Mouse (Mus musculus) heart, embryonic 13.5 days (tissue): ENCODE results near the gene Phf14. TPM values are rescaled to one million over a fixed set of nuclear protein-coding genes. Genes with fewer than 3 reads are reported as not detected.

Source experiments
- ATAC-seq: fragments of 200-750 bp; cut with Nextera tagmentation; 2 replicates; pipeline ENCODE4 v1.8.0; 2017; ENCODE audit warnings: moderate TSS enrichment; ENCODE audit not compliant: insufficient number of reproducible peaks, low FRiP score, low TSS enrichment; ENCODE audit errors: extremely low read depth
- H3K27ac ChIP-seq: fragments of 300-500 bp; sonication (generic); replicated peaks from 2 replicates; pipeline ENCODE4 v1.5.1; 2015; ENCODE audit warnings: moderate library complexity, mild to moderate bottlenecking, inconsistent platforms
- H3K27me3 ChIP-seq: fragments of 300-500 bp; sonication (generic); replicated peaks from 2 replicates; pipeline ENCODE4 v1.6.1; 2015; ENCODE audit warnings: mild to moderate bottlenecking, inconsistent platforms
- H3K36me3 ChIP-seq: fragments of 300-500 bp; sonication (generic); 2 replicates; pipeline ENCODE4 v1.6.1; 2015; ENCODE audit warnings: mild to moderate bottlenecking, inconsistent platforms
- H3K4me1 ChIP-seq: fragments of 300-500 bp; sonication (generic); 2 replicates; pipeline ENCODE4 v1.6.1; 2015; ENCODE audit warnings: inconsistent platforms
- H3K4me2 ChIP-seq: fragments of 300-500 bp; sonication (generic); 2 replicates; pipeline ENCODE4 v1.6.1; 2015; ENCODE audit warnings: inconsistent platforms, mild to moderate bottlenecking, moderate library complexity
- H3K4me3 ChIP-seq: fragments of 300-500 bp; sonication (generic); 2 replicates; pipeline ENCODE4 v1.5.1; 2015; ENCODE audit warnings: moderate library complexity, mild to moderate bottlenecking, inconsistent platforms
- H3K9ac ChIP-seq: fragments of 300-500 bp; sonication (generic); 2 replicates; pipeline ENCODE4 v1.6.1; 2015; ENCODE audit warnings: inconsistent platforms, mild to moderate bottlenecking, moderate library complexity
- H3K9me3 ChIP-seq: fragments of 300-500 bp; sonication (generic); 2 replicates; pipeline ENCODE4 v1.6.1; 2016; ENCODE audit warnings: inconsistent platforms
- WGBS: fragments of 180-500 bp; shearing (Covaris S2); methylation state at CpG from one replicate; pipeline ENCODE4 v1.1.7; 2015; ENCODE audit warnings: mixed read lengths; 5-methylcytosine and 5-hydroxymethylcytosine counted together
- polyA plus RNA-seq: library from polyadenylated mRNA; unstranded; fragments of >200 nt; fragmentation: Nextera tagmentation; extraction: Ambion mirVana; gene quantifications from 2 replicates; pipeline ENCODE4 v1.2.1, GENCODE M21; 2015

The Phf14 gene
- polyA plus RNA-seq, 1 experiment from 2014 or later: 39.0 TPM

- H3K4me3 ChIP-seq: no peak overlapping the region
- H3K4me2 ChIP-seq: no peak overlapping the region
- H3K27me3 ChIP-seq: no peaks in the 10 kb centered on the region
- H3K4me1 ChIP-seq: peaks cover 16% of the 10 kb centered on the region
- peaks cover 43% of the 10 kb centered on the region for H3K36me3 ChIP-seq
- no peaks in the 10 kb centered on the region for H3K9me3 ChIP-seq
- no peak for ATAC-seq
- WGBS: 76% methylated on average over 1 of the region's 1 CpGs
- H3K9ac ChIP-seq: no peak overlapping the region
- no peak overlapping the region for H3K27ac ChIP-seq
Measured at GRCm38 (mm10) chr6:11948100-11948499, 40.5 kb downstream of the Phf14 start.

- no peaks in the 10 kb centered on the region for H3K9me3 ChIP-seq
- no peak overlapping the region for H3K4me3 ChIP-seq
- no peak overlapping the region for H3K4me2 ChIP-seq
- peaks cover 37% of the 10 kb centered on the region for H3K36me3 ChIP-seq
- WGBS: 78% methylated on average over 7 of the region's 7 CpGs
- no peak for ATAC-seq
- H3K27ac ChIP-seq: no peak overlapping the region
- H3K4me1 ChIP-seq: no peaks in the 10 kb centered on the region
- no peaks in the 10 kb centered on the region for H3K27me3 ChIP-seq
- H3K9ac ChIP-seq: no peak overlapping the region
Measured at GRCm38 (mm10) chr6:11960172-11960571, 52.6 kb downstream of the Phf14 start.

GRCm38 (mm10) chr6:11993782-11994181 is 86.2 kb downstream of the Phf14 start:
- 95% methylated on average over 1 of the region's 1 CpGs for WGBS
- no peak for ATAC-seq
- H3K27ac ChIP-seq: no peak overlapping the region
- no peak overlapping the region for H3K9ac ChIP-seq
- H3K4me1 ChIP-seq: peaks cover 6% of the 10 kb centered on the region; the same call in 1 of the 2 replicates
- no peak overlapping the region for H3K4me3 ChIP-seq
- H3K4me2 ChIP-seq: no peak overlapping the region
- H3K36me3 ChIP-seq: peaks cover 62% of the 10 kb centered on the region
- H3K27me3 ChIP-seq: no peaks in the 10 kb centered on the region
- H3K9me3 ChIP-seq: no peaks in the 10 kb centered on the region

DNA sequence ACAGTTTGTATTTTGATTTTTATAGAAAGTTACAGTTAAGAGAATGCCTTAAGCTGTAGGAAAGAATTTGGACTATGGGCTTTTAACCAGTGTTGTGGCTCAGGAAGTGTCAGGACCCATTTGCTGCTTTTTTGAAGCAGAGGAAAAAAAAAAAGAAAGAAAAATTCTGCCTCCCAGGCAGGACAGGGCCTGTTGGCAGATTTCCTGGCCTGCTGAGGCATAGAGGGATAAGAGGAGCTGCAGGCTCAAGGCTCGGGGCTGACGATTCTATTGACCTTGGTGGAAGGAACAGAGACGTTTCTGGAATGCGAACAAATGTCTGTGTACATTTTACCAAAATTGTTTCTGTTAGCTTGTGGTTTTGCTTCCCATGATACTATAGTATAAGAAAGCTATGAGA is 91.0 kb downstream of the Phf14 start:
- no peaks in the 10 kb centered on the region for H3K9me3 ChIP-seq
- H3K4me2 ChIP-seq: no peak overlapping the region
- WGBS: 55% methylated on average over 4 of the region's 4 CpGs
- peaks cover 61% of the 10 kb centered on the region for H3K36me3 ChIP-seq
- peaks cover 6% of the 10 kb centered on the region; the same call in 1 of the 2 replicates for H3K4me1 ChIP-seq
- no peak for ATAC-seq
- no peak overlapping the region for H3K4me3 ChIP-seq
- H3K27me3 ChIP-seq: no peaks in the 10 kb centered on the region
- peak overlapping the region; percentile 42; the same call in 1 of the 2 replicates for H3K27ac ChIP-seq
- H3K9ac ChIP-seq: no peak overlapping the region

DNA sequence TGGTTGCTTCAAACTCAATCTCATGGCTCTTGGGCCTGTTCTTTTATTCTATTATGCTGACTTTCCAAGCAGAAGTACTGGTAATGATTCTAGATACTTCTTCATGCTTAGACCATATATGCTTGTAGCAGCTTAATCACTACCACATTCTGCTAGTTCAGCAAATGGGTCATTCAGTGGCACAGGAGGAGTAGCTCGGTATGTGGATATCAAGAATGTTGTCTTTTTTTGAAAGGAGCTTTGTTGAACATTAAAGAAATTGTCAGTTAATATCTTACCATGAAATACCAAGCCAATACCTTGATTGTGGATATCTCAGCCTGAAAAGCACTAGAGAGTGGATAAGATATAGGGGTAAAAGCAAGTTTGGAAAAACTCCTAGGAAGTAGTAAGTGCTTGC is 91.9 kb downstream of the Phf14 start:
- Histone ChIP-seq H3K27ac (no peak overlapping the region), H3K9ac (no peak overlapping the region), H3K4me3 (no peak overlapping the region), H3K27me3 (no peaks in the 10 kb centered on the region), H3K9me3 (no peaks in the 10 kb centered on the region), H3K4me2 (no peak overlapping the region), H3K36me3 (peaks cover 52% of the 10 kb centered on the region), H3K4me1 (peaks cover 6% of the 10 kb centered on the region; the same call in 1 of the 2 replicates)
- ATAC-seq: no peak
- WGBS: 79% methylated on average over 1 of the region's 1 CpGs

GRCm38 (mm10) chr6:12005455-12005854 is 97.8 kb downstream of the Phf14 start:
- H3K27me3 ChIP-seq: no peaks in the 10 kb centered on the region
- peaks cover 28% of the 10 kb centered on the region for H3K36me3 ChIP-seq
- H3K9ac ChIP-seq: no peak overlapping the region
- WGBS: 70% methylated on average over 4 of the region's 4 CpGs
- no peak overlapping the region for H3K4me2 ChIP-seq
- no peaks in the 10 kb centered on the region for H3K9me3 ChIP-seq
- ATAC-seq: no peak
- H3K4me3 ChIP-seq: no peak overlapping the region
- 0 out of 2 replicates have a peak, but pooled peaks cover 4% of the 10 kb centered on the region for H3K4me1 ChIP-seq
- no peak overlapping the region for H3K27ac ChIP-seq

- 0 out of 2 replicates have a peak, but pooled peaks cover 4% of the 10 kb centered on the region for H3K4me1 ChIP-seq
- peaks cover 27% of the 10 kb centered on the region for H3K36me3 ChIP-seq
- no peak overlapping the region for H3K9ac ChIP-seq
- H3K27me3 ChIP-seq: no peaks in the 10 kb centered on the region
- H3K9me3 ChIP-seq: no peaks in the 10 kb centered on the region
- ATAC-seq: no peak
- 64% methylated on average over 1 of the region's 1 CpGs for WGBS
- H3K4me3 ChIP-seq: no peak overlapping the region
- no peak overlapping the region for H3K4me2 ChIP-seq
- H3K27ac ChIP-seq: no peak overlapping the region
Measured at GRCm38 (mm10) chr6:12006001-12006400, 98.4 kb downstream of the Phf14 start.

DNA sequence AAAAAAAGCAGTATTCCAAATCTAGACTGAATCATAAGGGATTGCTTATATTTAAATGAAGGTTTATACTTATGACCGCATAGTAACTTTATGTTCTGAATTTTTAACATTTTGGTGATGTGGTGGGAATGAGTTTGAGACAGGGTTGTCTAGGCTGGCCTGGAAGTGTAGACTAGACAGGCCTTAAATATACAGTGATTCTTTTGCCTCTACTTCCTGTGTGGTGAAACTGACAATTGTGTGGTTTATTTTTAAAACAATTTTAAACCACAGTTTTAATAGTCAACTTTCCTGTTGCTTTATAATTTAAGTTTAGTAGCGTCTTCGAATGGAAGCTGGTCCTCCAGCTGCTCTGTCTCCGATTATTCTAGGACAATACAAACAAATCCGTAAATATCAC is 104.5 kb downstream of the Phf14 start:
- Histone ChIP-seq H3K4me3 (no peak overlapping the region), H3K27ac (no peak overlapping the region), H3K27me3 (no peaks in the 10 kb centered on the region), H3K36me3 (peaks cover 22% of the 10 kb centered on the region), H3K4me2 (no peak overlapping the region), H3K9ac (no peak overlapping the region), H3K9me3 (no peaks in the 10 kb centered on the region), H3K4me1 (0 out of 2 replicates have a peak, but pooled peaks cover 4% of the 10 kb centered on the region)
- 91% methylated on average over 5 of the region's 5 CpGs for WGBS
- ATAC-seq: no peak

GRCm38 (mm10) chr6:12014035-12014434 is 106.4 kb downstream of the Phf14 start:
- Histone ChIP-seq H3K27me3 (no peaks in the 10 kb centered on the region), H3K36me3 (peaks cover 23% of the 10 kb centered on the region), H3K4me1 (0 out of 2 replicates have a peak, but pooled peaks cover 4% of the 10 kb centered on the region), H3K4me2 (no peak overlapping the region), H3K4me3 (no peak overlapping the region), H3K27ac (no peak overlapping the region), H3K9ac (no peak overlapping the region), H3K9me3 (no peaks in the 10 kb centered on the region)
- ATAC-seq: no peak
- WGBS: 86% methylated on average over 2 of the region's 2 CpGs

DNA sequence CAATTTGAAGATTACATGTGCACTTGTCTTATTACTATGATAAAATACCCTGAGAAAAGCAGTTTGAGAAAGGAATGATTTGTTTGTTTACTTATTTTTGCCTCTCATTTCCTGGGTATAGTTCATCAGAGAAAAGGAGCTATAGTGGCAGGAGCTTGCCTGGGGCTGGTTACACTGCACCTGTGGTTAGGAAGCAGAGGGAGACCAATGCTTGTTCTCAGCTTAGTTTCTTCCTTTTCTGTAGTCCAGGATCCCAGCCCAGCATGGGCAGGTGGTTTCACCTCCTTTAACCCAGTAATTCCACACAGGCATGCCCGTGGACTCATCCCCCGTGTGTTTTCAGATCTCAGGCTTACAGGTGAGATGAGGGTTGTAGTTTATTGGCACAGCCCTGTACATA is 107.1 kb downstream of the Phf14 start:
- ATAC-seq: no peak
- no peak overlapping the region for H3K4me3 ChIP-seq
- H3K27me3 ChIP-seq: no peaks in the 10 kb centered on the region
- H3K4me1 ChIP-seq: 0 out of 2 replicates have a peak, but pooled peaks cover 4% of the 10 kb centered on the region
- 81% methylated on average over 2 of the region's 2 CpGs for WGBS
- H3K36me3 ChIP-seq: peaks cover 23% of the 10 kb centered on the region
- H3K9me3 ChIP-seq: no peaks in the 10 kb centered on the region
- H3K9ac ChIP-seq: no peak overlapping the region
- H3K27ac ChIP-seq: no peak overlapping the region
- no peak overlapping the region for H3K4me2 ChIP-seq

DNA sequence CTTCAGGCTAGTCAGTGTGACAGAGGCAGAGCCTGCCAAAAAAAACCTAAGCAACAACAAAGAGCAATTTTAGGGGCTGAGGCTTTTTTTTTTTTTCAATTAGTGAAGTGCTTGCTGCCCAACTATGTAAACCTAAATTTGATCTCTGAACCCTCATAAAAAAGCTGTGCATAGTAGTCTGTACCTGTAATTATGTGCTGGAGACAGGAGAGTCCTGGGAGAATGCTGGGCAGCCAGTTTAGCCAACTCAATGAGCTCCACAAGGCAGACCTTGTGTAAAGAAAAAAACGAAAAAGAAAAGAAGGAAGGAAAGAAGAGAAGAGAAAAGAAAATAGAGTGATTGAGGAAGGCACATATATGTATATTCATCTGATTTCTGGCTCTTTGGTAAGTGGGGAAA is 112.1 kb downstream of the Phf14 start:
- H3K36me3 ChIP-seq: peaks cover 37% of the 10 kb centered on the region
- no peak for ATAC-seq
- no peak overlapping the region for H3K4me3 ChIP-seq
- H3K27me3 ChIP-seq: no peaks in the 10 kb centered on the region
- no peaks in the 10 kb centered on the region for H3K4me1 ChIP-seq
- no peak overlapping the region for H3K4me2 ChIP-seq
- H3K9me3 ChIP-seq: no peaks in the 10 kb centered on the region
- H3K27ac ChIP-seq: no peak overlapping the region
- WGBS: 80% methylated on average over 1 of the region's 1 CpGs
- H3K9ac ChIP-seq: no peak overlapping the region

DNA sequence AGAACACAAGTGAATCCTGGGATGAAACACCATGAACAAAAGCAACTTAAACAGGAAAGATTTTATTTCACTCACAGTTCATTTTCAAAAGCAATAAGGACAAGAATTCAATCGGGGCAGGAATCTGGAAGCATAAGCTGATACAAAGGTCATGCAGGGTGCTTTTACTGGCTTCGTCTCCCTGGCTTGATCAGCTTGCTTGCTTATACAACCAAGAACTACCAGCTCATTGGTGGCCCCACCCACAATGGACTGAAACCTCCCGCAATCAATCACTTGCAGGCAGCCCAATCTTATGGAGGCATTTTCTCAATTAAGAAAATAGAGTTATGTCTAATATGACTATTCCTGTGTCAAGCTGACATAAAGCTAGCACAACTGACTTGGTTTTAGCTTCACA is 112.5 kb downstream of the Phf14 start:
- WGBS: 87% methylated on average over 3 of the region's 3 CpGs
- Histone ChIP-seq H3K9ac (no peak overlapping the region), H3K4me1 (no peaks in the 10 kb centered on the region), H3K27ac (no peak overlapping the region), H3K36me3 (peaks cover 35% of the 10 kb centered on the region), H3K4me3 (no peak overlapping the region), H3K27me3 (no peaks in the 10 kb centered on the region), H3K9me3 (no peaks in the 10 kb centered on the region), H3K4me2 (no peak overlapping the region)
- no peak for ATAC-seq
